Mouse (Mus musculus) ES-Bruce4 (cell line): ENCODE results near the gene Slc13a3.

ENCODE experiments used
- CTCF ChIP-seq: IDR thresholded peaks from one replicate; pipeline ENCODE4 v1.8.1; 2011; ENCODE audit warnings: low read depth, low read length
- EP300 ChIP-seq: IDR thresholded peaks from 2 replicates; pipeline ENCODE4 v1.6.1; 2011; ENCODE audit warnings: low read depth, low read length; ENCODE audit not compliant: insufficient read depth
- POLR2A ChIP-seq: IDR thresholded peaks from one replicate; pipeline ENCODE4 v1.8.1; 2011; ENCODE audit warnings: low read length; ENCODE audit not compliant: insufficient read depth

- TF ChIP-seq CTCF, result no peak
- TF ChIP-seq POLR2A, result no peak
- TF ChIP-seq EP300, result no peak
Observed at GRCm38 (mm10) chr2:165376001-165376400, 97.0 kb downstream of the Slc13a3 start.
